Mouse (Mus musculus): Measurements from ENCODE around the gene Emg1. TPM values are rescaled to one million over a fixed set of nuclear protein-coding genes. Genes with fewer than 3 reads are reported as not detected.

The Emg1 gene
- total RNA-seq, 4 experiments from 2014 or later = 50.1 to 57.2 (median 52.5) TPM

Small RNA genes within 50 kb of the gene (microRNA-seq; reads per million reads assigned to microRNA genes)
- gene Mir141 (1.3 to 22.7 reads per million in 2 experiments), gene Mir200c (32.8 to 208 reads per million in 2 experiments)

Other genes starting within 250 kb of the Emg1 start
- 100 to 1,000 TPM; 249 to 296 (median 280) TPM for gene Clstn3, start 247.4 kb downstream of the Emg1 start, total RNA-seq (2022)
- gene C1rl, start 219.1 kb downstream of the Emg1 start, total RNA-seq (2022) = under 1 TPM; 0.39 to 0.67 (median 0.60) TPM
- 1 to 10 TPM in 3 of 4 experiments, under 1 TPM in 1; 0.89 to 1.9 (median 1.3) TPM for gene C1ra, start 199.8 kb downstream of the Emg1 start, total RNA-seq (2022)
- 1 to 10 TPM in 3 of 4 experiments, under 1 TPM in 1; 0.59 to 1.7 (median 1.2) TPM for gene C1s1, start 169.8 kb downstream of the Emg1 start, total RNA-seq (2022)
- not detected for gene C1rb, start 141.9 kb downstream of the Emg1 start, total RNA-seq (2022)
- gene C1s2, start 76.1 kb downstream of the Emg1 start, total RNA-seq (2022) = under 1 TPM; 0.23 to 0.68 (median 0.44) TPM
- 10 to 100 TPM; 24.1 to 38.4 (median 31.4) TPM for gene Lpcat3, start 49.2 kb downstream of the Emg1 start, total RNA-seq (2022)
- 100 to 1,000 TPM; 118 to 123 (median 120) TPM for gene Phb2, start 158 bp upstream of the Emg1 start, total RNA-seq (2022)
- gene Ptpn6, start 26.5 kb upstream of the Emg1 start, total RNA-seq (2022) = 10 to 100 TPM in 2 of 4 experiments, 1 to 10 TPM in 2; 2.2 to 24.3 (median 13.4) TPM
- gene Grcc10, start 29.2 kb upstream of the Emg1 start, total RNA-seq (2022) = 100 to 1,000 TPM; 311 to 385 (median 325) TPM
- gene Gm45234, start 43.8 kb upstream of the Emg1 start, total RNA-seq (2022) = 1 to 10 TPM in 1 of 4 experiments, not detected in 3; 5.1 TPM
- gene Atn1, start 44.3 kb upstream of the Emg1 start, total RNA-seq (2022) = 100 to 1,000 TPM; 138 to 158 (median 147) TPM
- gene Eno2, start 57.5 kb upstream of the Emg1 start, total RNA-seq (2022) = 1,000 to 10,000 TPM in 3 of 4 experiments, 100 to 1,000 TPM in 1; 993 to 1,113 (median 1,027) TPM
- gene Lrrc23, start 67.5 kb upstream of the Emg1 start, total RNA-seq (2022) = 1 to 10 TPM; 2.3 to 5.1 (median 3.3) TPM
- gene Spsb2, start 96.5 kb upstream of the Emg1 start, total RNA-seq (2022) = 1 to 10 TPM; 3.1 to 7.0 (median 6.0) TPM
- 100 to 1,000 TPM; 782 to 819 (median 789) TPM for gene Tpi1, start 102.1 kb upstream of the Emg1 start, total RNA-seq (2022)
- gene Usp5, start 117.3 kb upstream of the Emg1 start, total RNA-seq (2022) = 100 to 1,000 TPM; 181 to 196 (median 186) TPM
- gene Cdca3, start 117.4 kb upstream of the Emg1 start, total RNA-seq (2022) = 1 to 10 TPM in 2 of 4 experiments, under 1 TPM in 2; 0.61 to 1.0 (median 0.95) TPM
- gene Gnb3, start 128.1 kb upstream of the Emg1 start, total RNA-seq (2022) = under 1 TPM in 2 of 4 experiments, not detected in 2; 0.36 to 0.96 TPM
- 10 to 100 TPM; 32.2 to 51.8 (median 36.4) TPM for gene P3h3, start 145.6 kb upstream of the Emg1 start, total RNA-seq (2022)
- 100 to 1,000 TPM; 171 to 204 (median 183) TPM for gene Gpr162, start 151.8 kb upstream of the Emg1 start, total RNA-seq (2022)
- under 1 TPM in 2 of 4 experiments, not detected in 2; 0.12 to 0.38 TPM for gene Cd4, start 176.0 kb upstream of the Emg1 start, total RNA-seq (2022)
- gene Lag3, start 199.5 kb upstream of the Emg1 start, total RNA-seq (2022) = 10 to 100 TPM in 2 of 4 experiments, 1 to 10 TPM in 2; 1.6 to 15.6 (median 8.5) TPM
- gene Ptms, start 207.9 kb upstream of the Emg1 start, total RNA-seq (2022) = 100 to 1,000 TPM; 881 to 936 (median 911) TPM
- 100 to 1,000 TPM; 564 to 596 (median 590) TPM for gene Mlf2, start 219.2 kb upstream of the Emg1 start, total RNA-seq (2022)